Mouse (Mus musculus) brain, embryonic 14.5 days (tissue): Measurements from ENCODE around the gene Trappc3.

Source experiments
- CTCF ChIP-seq: fragments of 200-500 bp; IDR thresholded peaks from 2 replicates; pipeline ENCODE4 v1.5.1; 2012; ENCODE audit warnings: inconsistent platforms, mild to moderate bottlenecking, moderate library complexity, borderline replicate concordance; ENCODE audit not compliant: insufficient read depth, insufficient read length; ENCODE audit errors: extremely low read depth
- POLR2A ChIP-seq: fragments of 200-500 bp; IDR thresholded peaks from 2 replicates; pipeline ENCODE4 v1.6.1; 2012; ENCODE audit warnings: mild to moderate bottlenecking, inconsistent platforms, borderline replicate concordance; ENCODE audit not compliant: poor library complexity, insufficient read depth, insufficient read length, severe bottlenecking; ENCODE audit errors: extremely low read depth

DNA sequence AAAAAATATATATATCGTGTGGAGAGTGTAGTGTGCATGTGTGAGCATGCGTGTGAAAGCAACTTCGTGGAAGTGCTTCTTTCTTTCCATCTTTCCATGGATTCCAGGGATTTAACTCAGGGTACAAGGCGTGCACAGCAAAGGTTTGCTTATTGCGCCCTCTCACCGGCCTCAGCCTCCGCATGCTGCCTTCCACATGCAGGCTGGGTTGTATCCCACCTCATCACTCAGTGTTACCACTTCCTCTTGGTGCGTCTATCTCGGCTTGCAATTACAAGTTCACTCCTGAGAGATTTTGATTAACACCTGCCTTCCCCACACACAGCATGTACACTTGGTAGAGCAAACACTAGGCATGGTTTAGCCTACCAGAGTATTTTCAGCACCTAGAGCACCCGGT lies 26.9 kb upstream of the Trappc3 start:
- TF ChIP-seq POLR2A (no peak), CTCF (no peak)
